23 mouse cellular contexts compared by ENCODE assay signal in genomic region chr19:29345636-29346035, GRCm38 (mm10). TPM values are rescaled to one million over a fixed set of nuclear protein-coding genes. Genes with fewer than 3 reads are reported as not detected.
"Had no signal": no experiment of that assay in that cellular context is flagged by ENCODE, and none has a peak within 500 bp of the region (broad histone marks: within the 10 kb centered on the region; RNA-seq: fewer than 3 reads in every experiment).

No protein-coding gene starts in this region.

- H3K27ac ChIP-seq: midbrain, embryonic 10.5 days; midbrain, embryonic 12.5 days; neural tube, embryonic 13.5 days; neural tube, embryonic 15.5 days had no signal

- H3K9me3 ChIP-seq: midbrain, embryonic 10.5 days; midbrain, embryonic 12.5 days; neural tube, embryonic 13.5 days; neural tube, embryonic 15.5 days had no signal

- H3K4me2 ChIP-seq: lung, embryonic 14.5 days; midbrain, embryonic 12.5 days; neural tube, embryonic 13.5 days; neural tube, embryonic 15.5 days had no signal

- DNase-seq: lung, adult 18-20 months; lung, embryonic 14.5 days; lung, postnatal 10 days; lung, postnatal 4 days; midbrain, embryonic 14.5 days; retina, postnatal 1 day; right cerebral cortex, adult 18-20 months; right cerebral cortex, postnatal 25 days; right cerebral cortex, postnatal 4 days; spleen, adult 18-20 months; thymus, adult 18-20 months; thymus, postnatal 25 days; thymus, postnatal 4 days had no signal

- ATAC-seq: midbrain, embryonic 16.5 days had no signal

- H3K4me3 ChIP-seq: midbrain, embryonic 10.5 days; midbrain, embryonic 12.5 days; myocyte; neural tube, embryonic 13.5 days; neural tube, embryonic 15.5 days had no signal

- H3K27me3 ChIP-seq: midbrain, embryonic 12.5 days; neural tube, embryonic 13.5 days; neural tube, embryonic 15.5 days had no signal

- H3K9ac ChIP-seq: lung, embryonic 14.5 days; midbrain, embryonic 12.5 days; neural tube, embryonic 13.5 days; neural tube, embryonic 15.5 days had no signal

- H3K36me3 ChIP-seq: midbrain, embryonic 10.5 days; midbrain, embryonic 12.5 days had no signal

- H3K4me1 ChIP-seq: neural tube, embryonic 13.5 days; neural tube, embryonic 15.5 days had no signal

RNA-seq across cellular contexts. Expression of gene Rln1, which starts 11.2 kb away (rescaled TPM):
- total RNA-seq: megakaryocyte, adult 5-6 weeks; megakaryocyte-erythroid progenitor cell, adult 5-6 weeks had no signal
- polyA plus RNA-seq: lung, embryonic 14.5 days; myocyte; small intestine, adult 2 months; stomach, embryonic 14.5 days had no signal
